Comparison of ENCODE assay signal across 9 mouse cellular contexts in the genomic region with DNA sequence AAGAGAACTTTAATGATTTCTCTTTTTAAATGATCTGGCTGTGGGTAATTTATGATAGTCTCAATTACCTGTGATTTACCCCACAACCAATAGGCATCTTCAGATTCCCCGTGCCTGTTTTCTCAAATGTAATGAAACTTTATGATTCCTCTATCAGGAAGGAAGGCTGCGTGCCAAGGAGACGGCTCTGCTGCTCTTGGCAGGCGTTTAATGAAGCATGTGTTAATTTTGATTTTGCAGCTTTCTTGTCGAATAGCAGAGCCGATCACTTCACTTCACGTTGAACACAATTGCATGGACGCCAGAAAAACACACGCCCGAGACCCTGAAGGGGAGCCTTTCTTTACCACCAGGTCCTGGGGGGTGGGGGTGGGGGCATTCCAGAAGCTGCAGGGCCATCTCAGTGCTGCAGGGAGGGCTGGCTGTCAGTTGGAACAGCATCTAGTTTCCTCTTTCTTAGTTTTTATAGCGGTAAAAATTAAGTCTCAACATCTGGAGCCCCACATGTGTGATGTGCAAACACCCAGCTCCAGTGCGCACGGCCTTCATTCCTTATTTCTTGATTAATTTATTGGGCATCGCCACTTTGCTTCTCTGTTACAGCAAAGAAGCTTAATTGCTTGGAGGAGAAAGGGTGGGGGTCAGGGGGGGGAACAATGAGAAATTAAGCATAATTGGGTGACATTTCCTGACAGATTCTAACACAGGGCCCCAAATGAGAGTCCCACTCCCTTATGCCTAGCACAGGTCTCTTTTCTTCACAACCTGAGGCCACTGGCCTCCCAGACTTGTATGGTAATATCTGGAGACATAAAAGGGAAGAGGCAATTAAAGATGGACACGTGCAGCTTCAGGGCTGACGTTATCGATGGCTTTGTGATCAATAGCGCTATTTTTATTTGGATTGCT.
DNase-seq lines count a peak whose midpoint lies in the region; ATAC-seq and TF ChIP-seq lines count a peak whose summit lies in the region.
"Had no signal": no experiment of that assay in that cellular context is flagged by ENCODE, and none has a peak within 500 bp of the region (broad histone marks: within the 10 kb centered on the region; RNA-seq: fewer than 3 reads in every experiment).

No protein-coding gene starts in this region.

- H3K36me3 ChIP-seq in hindbrain, embryonic 13.5 days: no peaks in the 10 kb centered on the region
- no peaks in the 10 kb centered on the region for H3K36me3 ChIP-seq in midbrain, embryonic 16.5 days (ENCODE audit: control insufficient read depth, insufficient read depth, low read length)

- WGBS in cerebellum, adult 2 months: 41% methylated on average over 18 of the region's 18 CpGs
- 30% methylated on average over 18 of the region's 18 CpGs for WGBS in hindbrain, embryonic 13.5 days
- 52% methylated on average over 18 of the region's 18 CpGs for WGBS in midbrain, embryonic 16.5 days

- TF ChIP-seq CTCF in cerebellum, adult 2 months (IDR thresholded peaks at IDR 0.05; ENCODE audit: borderline replicate concordance, insufficient read depth, low read depth, low read length): no peak

- no peak overlapping the region for H3K4me2 ChIP-seq in hindbrain, embryonic 13.5 days
- H3K4me2 ChIP-seq in midbrain, embryonic 16.5 days (ENCODE audit: low read length): no peak overlapping the region

- peak; percentile 46; the same call in 1 of the 2 replicates for ATAC-seq in hindbrain, embryonic 13.5 days (ENCODE audit: low FRiP score)
- no peak for ATAC-seq in midbrain, embryonic 16.5 days

- intact Hi-C loops in left cerebral cortex, postnatal 25 days (cut with DNase I): no loop called here

- no peak overlapping the region; the same call in 1 of the 2 replicates for H3K9ac ChIP-seq in hindbrain, embryonic 13.5 days
- H3K9ac ChIP-seq in midbrain, embryonic 16.5 days (ENCODE audit: low read depth, low read length): no peak overlapping the region

- H3K9me3 ChIP-seq in hindbrain, embryonic 13.5 days: no peaks in the 10 kb centered on the region
- peaks cover 9% of the 10 kb centered on the region; the same call in 1 of the 2 replicates for H3K9me3 ChIP-seq in midbrain, embryonic 16.5 days (replicated peaks; ENCODE audit: control insufficient read depth, low read length, poor library complexity, severe bottlenecking)

- no peak overlapping the region for H3K4me3 ChIP-seq in cerebellum, adult 2 months (replicated peaks; ENCODE audit: insufficient read depth, low read depth, low read length)
- H3K4me3 ChIP-seq in hindbrain, embryonic 13.5 days: no peak overlapping the region
- no peak overlapping the region for H3K4me3 ChIP-seq in midbrain, embryonic 16.5 days (ENCODE audit: low read depth, low read length)

- no peak for TF ChIP-seq POLR2A in cerebellum, adult 2 months (IDR thresholded peaks at IDR 0.05; ENCODE audit: borderline replicate concordance, insufficient read depth, low read length)

- no peak overlapping the region for H3K27ac ChIP-seq in cerebellum, adult 2 months (ENCODE audit: insufficient read depth, low read length)
- peak overlapping the region; percentile 77 for H3K27ac ChIP-seq in hindbrain, embryonic 13.5 days
- H3K27ac ChIP-seq in midbrain, embryonic 16.5 days (ENCODE audit: low read length): 0 out of 2 replicates have a peak overlapping the region, but pooled peaks have one; percentile 11

- no peaks in the 10 kb centered on the region for H3K27me3 ChIP-seq in cerebellum, adult 2 months (ENCODE audit: control insufficient read depth, insufficient read depth, low read length)
- no peaks in the 10 kb centered on the region for H3K27me3 ChIP-seq in hindbrain, embryonic 13.5 days
- H3K27me3 ChIP-seq in midbrain, embryonic 16.5 days (ENCODE audit: control insufficient read depth, insufficient read depth, low read depth, low read length): no peaks in the 10 kb centered on the region

- H3K4me1 ChIP-seq in cerebellum, adult 2 months (ENCODE audit: control insufficient read depth, insufficient read depth, low read length): no peaks in the 10 kb centered on the region; the same call in 1 of the 2 replicates
- H3K4me1 ChIP-seq in hindbrain, embryonic 13.5 days (replicated peaks): peaks cover 42% of the 10 kb centered on the region
- no peaks in the 10 kb centered on the region; the same call in 1 of the 2 replicates for H3K4me1 ChIP-seq in midbrain, embryonic 16.5 days (ENCODE audit: control insufficient read depth, insufficient read depth, low read length)

- DNase-seq in cerebellum, postnatal 10 days: peak; percentile 34 to 38
- DNase-seq in cerebellum, adult 2 months: no peak
- DNase-seq in left cerebral cortex, postnatal 25 days (ENCODE audit: low spot score in 2 of 2): peak; percentile 10 to 16
- DNase-seq in left cerebral cortex, adult 18-20 months (ENCODE audit: low spot score in 2 of 2): no peak
- no peak for DNase-seq in T-cell, adult 2 months (ENCODE audit: low spot score)
- DNase-seq in adrenal gland, adult 18-20 months (ENCODE audit: low spot score in 2 of 2): no peak
- DNase-seq: heart, adult 18-20 months had no signal

Comparison
In these comparisons a context has a peak if more than half of its experiments do, and no peak if none do; other contexts are left out.
1. DNase-seq: peak in cerebellum, postnatal 10 days (2 of 2) and left cerebral cortex, postnatal 25 days (2 of 2); none in cerebellum, adult 2 months (0 of 2), left cerebral cortex, adult 18-20 months (0 of 2), T-cell, adult 2 months (single experiment) and adrenal gland, adult 18-20 months (0 of 2).